Mouse (Mus musculus): ENCODE results near the gene Slc25a15. TPM values are rescaled to one million over a fixed set of nuclear protein-coding genes. Genes with fewer than 3 reads are reported as not detected.

The Slc25a15 gene
- polyA plus RNA-seq, 1 experiment: 4.9 TPM

- H3K4me1 ChIP-seq (ENCODE audit: control insufficient read depth, insufficient read depth, low read length): no peaks in the 10 kb centered on the region
- TF ChIP-seq CTCF (IDR thresholded peaks at IDR 0.05; ENCODE audit: control insufficient read depth, insufficient read depth, low read length) (no peak), POLR2A (IDR thresholded peaks at IDR 0.05; ENCODE audit: borderline replicate concordance, control insufficient read depth, low read depth, low read length) (no peak)
- 2% methylated on average over 13 of the region's 13 CpGs for WGBS
- H3K4me3 ChIP-seq (replicated peaks; ENCODE audit: control insufficient read depth, low read depth, low read length): peak overlapping the region; percentile 68
- no peak overlapping the region; the same call in 1 of the 2 replicates for H3K27ac ChIP-seq (ENCODE audit: control insufficient read depth, insufficient read depth, low read depth, low read length, poor library complexity)
Observed at GRCm38 (mm10) chr8:22397811-22398141, 621 bp downstream of the Slc25a15 start.

- no peak overlapping the region for H3K27ac ChIP-seq (ENCODE audit: control insufficient read depth, insufficient read depth, low read depth, low read length, poor library complexity)
- TF ChIP-seq POLR2A (IDR thresholded peaks at IDR 0.05; ENCODE audit: borderline replicate concordance, control insufficient read depth, low read depth, low read length) (no peak), CTCF (IDR thresholded peaks at IDR 0.05; ENCODE audit: control insufficient read depth, insufficient read depth, low read length) (no peak)
- 91% methylated on average over 8 of the region's 8 CpGs for WGBS
- no peaks in the 10 kb centered on the region for H3K4me1 ChIP-seq (ENCODE audit: control insufficient read depth, insufficient read depth, low read length)
- no peak overlapping the region for H3K4me3 ChIP-seq (replicated peaks; ENCODE audit: control insufficient read depth, low read depth, low read length)
Observed at GRCm38 (mm10) chr8:22395256-22395655, 3.1 kb downstream of the Slc25a15 start.

- no peaks in the 10 kb centered on the region for H3K4me1 ChIP-seq (ENCODE audit: control insufficient read depth, insufficient read depth, low read length)
- no peak overlapping the region for H3K27ac ChIP-seq (ENCODE audit: control insufficient read depth, insufficient read depth, low read depth, low read length, poor library complexity)
- WGBS: 69% methylated on average over 4 of the region's 4 CpGs
- no peak for TF ChIP-seq CTCF (IDR thresholded peaks at IDR 0.05; ENCODE audit: control insufficient read depth, insufficient read depth, low read length)
- TF ChIP-seq POLR2A (IDR thresholded peaks at IDR 0.05; ENCODE audit: borderline replicate concordance, control insufficient read depth, low read depth, low read length): no peak
- no peak overlapping the region for H3K4me3 ChIP-seq (replicated peaks; ENCODE audit: control insufficient read depth, low read depth, low read length)
Observed at GRCm38 (mm10) chr8:22394471-22394870, 3.9 kb downstream of the Slc25a15 start.

GRCm38 (mm10) chr8:22390766-22391463 lies 7.5 kb downstream of the Slc25a15 start:
- TF ChIP-seq POLR2A (IDR thresholded peaks at IDR 0.05; ENCODE audit: borderline replicate concordance, control insufficient read depth, low read depth, low read length) (no peak), CTCF (IDR thresholded peaks at IDR 0.05; ENCODE audit: control insufficient read depth, insufficient read depth, low read length) (no peak)
- 55% methylated on average over 8 of the region's 8 CpGs for WGBS
- Histone ChIP-seq H3K4me1 (ENCODE audit: control insufficient read depth, insufficient read depth, low read length) (no peaks in the 10 kb centered on the region), H3K4me3 (replicated peaks; ENCODE audit: control insufficient read depth, low read depth, low read length) (no peak overlapping the region), H3K27ac (ENCODE audit: control insufficient read depth, insufficient read depth, low read depth, low read length, poor library complexity) (no peak overlapping the region)

GRCm38 (mm10) chr8:22389874-22390273 lies 8.5 kb downstream of the Slc25a15 start:
- no peak overlapping the region for H3K27ac ChIP-seq (ENCODE audit: control insufficient read depth, insufficient read depth, low read depth, low read length, poor library complexity)
- TF ChIP-seq CTCF (IDR thresholded peaks at IDR 0.05; ENCODE audit: control insufficient read depth, insufficient read depth, low read length) (no peak), POLR2A (IDR thresholded peaks at IDR 0.05; ENCODE audit: borderline replicate concordance, control insufficient read depth, low read depth, low read length) (no peak)
- 77% methylated on average over 10 of the region's 10 CpGs for WGBS
- H3K4me1 ChIP-seq (ENCODE audit: control insufficient read depth, insufficient read depth, low read length): no peaks in the 10 kb centered on the region
- no peak overlapping the region for H3K4me3 ChIP-seq (replicated peaks; ENCODE audit: control insufficient read depth, low read depth, low read length)

- no peak overlapping the region for H3K4me3 ChIP-seq (replicated peaks; ENCODE audit: control insufficient read depth, low read depth, low read length)
- H3K27ac ChIP-seq (ENCODE audit: control insufficient read depth, insufficient read depth, low read depth, low read length, poor library complexity): no peak overlapping the region
- TF ChIP-seq CTCF (IDR thresholded peaks at IDR 0.05; ENCODE audit: control insufficient read depth, insufficient read depth, low read length) (no peak), POLR2A (IDR thresholded peaks at IDR 0.05; ENCODE audit: borderline replicate concordance, control insufficient read depth, low read depth, low read length) (no peak)
- 80% methylated on average over 6 of the region's 6 CpGs for WGBS
- H3K4me1 ChIP-seq (ENCODE audit: control insufficient read depth, insufficient read depth, low read length): no peaks in the 10 kb centered on the region
Observed at GRCm38 (mm10) chr8:22385158-22385557, 13.2 kb downstream of the Slc25a15 start.

- Histone ChIP-seq H3K27ac (ENCODE audit: control insufficient read depth, insufficient read depth, low read depth, low read length, poor library complexity) (no peak overlapping the region), H3K4me3 (replicated peaks; ENCODE audit: control insufficient read depth, low read depth, low read length) (no peak overlapping the region), H3K4me1 (ENCODE audit: control insufficient read depth, insufficient read depth, low read length) (no peaks in the 10 kb centered on the region)
- TF ChIP-seq POLR2A (IDR thresholded peaks at IDR 0.05; ENCODE audit: borderline replicate concordance, control insufficient read depth, low read depth, low read length) (no peak), CTCF (IDR thresholded peaks at IDR 0.05; ENCODE audit: control insufficient read depth, insufficient read depth, low read length) (no peak)
- WGBS: 83% methylated on average over 19 of the region's 19 CpGs
Observed at GRCm38 (mm10) chr8:22382824-22383595, 15.4 kb downstream of the Slc25a15 start.

GRCm38 (mm10) chr8:22380934-22381333 lies 17.5 kb downstream of the Slc25a15 start:
- WGBS: 92% methylated on average over 11 of the region's 11 CpGs
- Histone ChIP-seq H3K4me3 (replicated peaks; ENCODE audit: control insufficient read depth, low read depth, low read length) (no peak overlapping the region), H3K27ac (ENCODE audit: control insufficient read depth, insufficient read depth, low read depth, low read length, poor library complexity) (no peak overlapping the region), H3K4me1 (ENCODE audit: control insufficient read depth, insufficient read depth, low read length) (no peaks in the 10 kb centered on the region)
- TF ChIP-seq CTCF (IDR thresholded peaks at IDR 0.05; ENCODE audit: control insufficient read depth, insufficient read depth, low read length) (no peak), POLR2A (IDR thresholded peaks at IDR 0.05; ENCODE audit: borderline replicate concordance, control insufficient read depth, low read depth, low read length) (no peak)

All from bone marrow, adult 2 months (tissue).